Mouse (Mus musculus) lung, postnatal 4 days (tissue): ENCODE results near the gene Immt.
A peak's percentile ranks its signal among the peaks of the same experiment; 100 is the strongest.
"Not testable (repeated sequence)": the region's sequence is repeated elsewhere in the genome, so short reads cannot be mapped to it uniquely, and the experiment has no call there.

Source experiments
- DNase-seq, 2 experiments: peaks; one replicate each; pipeline ENCODE4 v3.0.0; 2021

The Immt gene

GRCm38 (mm10) chr6:71867751-71868150 lies 36.6 kb downstream of the Immt start:
- DNase-seq, result no peak

- DNase-seq, result peak in 1 of 2 experiments; percentile 17
Observed at GRCm38 (mm10) chr6:71868809-71869208, 37.7 kb downstream of the Immt start.

- no peak for DNase-seq
Observed at GRCm38 (mm10) chr6:71871396-71871795, 40.3 kb downstream of the Immt start.

GRCm38 (mm10) chr6:71877965-71878760 lies 47.0 kb downstream of the Immt start:
- DNase-seq, result no peak

GRCm38 (mm10) chr6:71893263-71893662 lies 62.1 kb downstream of the Immt start:
- no peak for DNase-seq

- no peak for DNase-seq
Observed at GRCm38 (mm10) chr6:71907702-71908235, 76.6 kb downstream of the Immt start.

- peak; percentile 92 to 94 for DNase-seq
Observed at GRCm38 (mm10) chr6:71908481-71909381, 77.6 kb downstream of the Immt start, which contains the start of the genes Ptcd3 and Polr1a. Gene Ptcd3 (minus strand): TSS chr6:71908750. Gene Polr1a (plus strand): TSS chr6:71909053.

- DNase-seq, result no peak
Observed at GRCm38 (mm10) chr6:71909384-71909783, 78.3 kb downstream of the Immt start.

- DNase-seq, result no peak
Observed at GRCm38 (mm10) chr6:71909840-71910239, 78.7 kb downstream of the Immt start.

- DNase-seq, result no peak
Observed at GRCm38 (mm10) chr6:71911686-71912450, 80.7 kb downstream of the Immt start.

- DNase-seq, result no peak
Observed at GRCm38 (mm10) chr6:71920752-71921151, 89.6 kb downstream of the Immt start.

- not testable (repeated sequence) for DNase-seq
Observed at GRCm38 (mm10) chr6:71925233-71925632, 94.1 kb downstream of the Immt start.
